Mouse (Mus musculus) layer of hippocampus, adult 2 months (tissue): Measurements from ENCODE around the gene Tmem204. TPM values are rescaled to one million over a fixed set of nuclear protein-coding genes. Genes with fewer than 3 reads are reported as not detected.

Experiments
- DNase-seq, 2 experiments: peaks; one replicate each; pipeline ENCODE4 v3.0.0; 2022; ENCODE audit warnings: low spot score in 2 of 2
- H3K27ac ChIP-seq: fragments of 200-600 bp; 2 replicates; pipeline ENCODE4 v1.8.1; 2022
- H3K4me3 ChIP-seq: fragments of 200-600 bp; 2 replicates; pipeline ENCODE4 v1.8.1; 2022; ENCODE audit warnings: mild to moderate bottlenecking
- CTCF ChIP-seq: fragments of 200-600 bp; conservative IDR thresholded peaks from 2 replicates; pipeline ENCODE4 v1.8.1; 2022; ENCODE audit warnings: antibody characterized with exemption, mild to moderate bottlenecking, moderate library complexity
- total RNA-seq, 2 experiments: library from RNA; stranded (reverse); gene quantifications; 2 replicates each; pipeline ENCODE4 v1.2.3; 2021

The Tmem204 gene
- total RNA-seq, 2 experiments from 2014 or later, result 8.2 to 8.8 TPM

- H3K4me3 ChIP-seq, result no peak overlapping the region
- DNase-seq, result no peak
- no peak for TF ChIP-seq CTCF
- H3K27ac ChIP-seq, result no peak overlapping the region
Measured at GRCm38 (mm10) chr17:25044879-25045278, 38.5 kb downstream of the Tmem204 start.

DNA sequence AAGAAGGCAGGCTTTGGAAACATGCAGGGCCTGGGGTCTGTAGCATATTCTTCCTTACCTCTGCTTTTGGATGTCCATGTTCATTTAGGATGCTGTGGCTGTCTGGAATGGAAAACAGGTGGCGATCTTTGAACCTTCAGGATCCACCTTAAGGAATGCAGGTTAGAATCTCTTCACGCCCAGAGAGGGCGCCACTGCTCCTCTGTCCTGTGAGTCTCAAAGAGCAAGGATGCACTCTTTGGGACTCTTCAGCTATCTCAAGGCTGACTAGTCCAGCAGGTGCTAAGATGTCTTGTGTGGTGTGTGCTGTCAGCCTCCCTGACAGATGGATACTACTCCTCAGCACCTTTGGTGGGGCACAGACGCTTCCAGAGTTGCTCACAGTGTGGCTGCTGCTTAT lies 47.2 kb downstream of the Tmem204 start:
- Histone ChIP-seq H3K27ac (no peak overlapping the region), H3K4me3 (no peak overlapping the region)
- DNase-seq, result no peak
- TF ChIP-seq CTCF, result peak; percentile 73

DNA sequence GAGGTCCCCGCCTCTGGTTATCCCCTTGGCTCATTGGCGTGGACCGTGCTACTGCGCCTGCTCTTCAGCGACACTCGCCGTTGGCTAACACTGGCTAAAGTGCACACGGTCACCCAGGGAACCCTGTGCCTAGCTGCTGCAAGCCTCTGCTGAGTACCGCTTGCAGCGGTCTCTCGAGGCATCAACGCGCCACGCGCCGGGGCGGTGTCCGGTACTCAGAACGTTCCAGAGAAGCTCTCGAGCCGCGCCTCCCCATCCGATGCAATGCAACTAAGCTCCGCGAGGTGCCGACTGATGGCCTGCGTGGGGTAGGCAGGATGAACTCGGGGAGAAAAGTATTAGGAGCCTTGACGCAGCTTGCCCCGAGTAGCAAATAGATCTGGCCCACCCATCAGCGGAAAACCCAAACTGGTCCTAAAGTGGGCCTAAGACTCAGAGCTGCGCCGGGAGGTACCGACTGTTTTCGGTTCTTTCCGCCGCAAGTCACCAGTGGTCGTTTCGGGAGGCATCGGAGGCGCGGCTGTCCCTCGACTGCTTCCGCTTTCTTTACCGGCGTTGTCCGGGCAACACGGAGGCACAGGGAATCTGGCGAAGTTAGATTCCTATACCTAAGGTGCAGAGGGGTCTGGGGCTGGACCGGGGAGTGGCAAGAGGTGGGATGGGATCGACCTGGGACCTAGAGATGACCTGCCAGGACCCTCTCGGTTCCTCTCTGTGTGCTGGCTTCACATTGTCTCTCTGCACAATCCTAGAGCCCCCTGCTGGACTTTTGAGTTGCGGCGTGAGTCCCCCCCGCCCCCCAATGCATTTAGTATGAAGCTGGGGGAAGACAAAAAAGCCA lies 66.9 kb downstream of the Tmem204 start:
- Histone ChIP-seq H3K27ac (peak overlapping the region; percentile 84), H3K4me3 (peak overlapping the region; percentile 82)
- TF ChIP-seq CTCF, result peak; percentile 55
- peak; percentile 68 to 75 for DNase-seq

DNA sequence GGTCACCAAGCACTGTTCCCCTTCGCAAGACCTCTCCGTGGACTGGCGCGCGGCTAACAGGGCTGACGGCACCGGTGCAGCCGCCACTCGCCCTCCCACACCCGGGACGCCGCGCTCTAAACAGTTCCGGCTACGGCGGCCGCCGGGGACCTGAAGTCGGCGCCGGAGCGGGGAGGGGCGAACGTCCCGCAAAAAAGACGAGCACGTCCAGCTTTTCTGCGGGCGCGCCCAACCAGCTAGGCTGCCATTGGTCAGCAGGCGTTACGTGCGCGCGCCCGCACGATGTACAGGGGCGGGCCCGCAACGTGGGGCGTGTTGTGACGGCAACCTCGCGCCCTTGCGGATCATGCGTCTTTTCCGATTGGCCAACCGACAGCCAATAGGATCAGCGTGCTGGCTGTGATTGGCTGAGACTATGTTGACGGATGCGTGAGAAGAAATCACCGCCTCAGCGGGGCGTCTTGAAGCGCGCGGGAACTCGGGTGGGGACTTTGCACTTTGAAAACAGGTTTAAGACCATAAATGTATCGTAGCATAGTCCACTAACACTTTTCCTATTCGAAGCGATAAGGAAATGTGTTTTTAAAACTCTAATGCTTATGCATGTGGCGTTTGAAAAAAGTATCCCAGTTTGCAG lies 67.6 kb downstream of the Tmem204 start, which contains the start of the genes Cramp1l and Ift140:
Gene Cramp1l (minus strand): TSS at position 134 of the 637 bp plus-strand sequence.
Gene Ift140 (plus strand): TSS at position 431 of the 637 bp plus-strand sequence.
- peak; percentile 97 to 99 for DNase-seq
- Histone ChIP-seq H3K4me3 (peak within 1 kb of the TSS; percentile 98), H3K27ac (peak within 1 kb of the TSS; percentile 87)
- TF ChIP-seq CTCF, result no peak

DNA sequence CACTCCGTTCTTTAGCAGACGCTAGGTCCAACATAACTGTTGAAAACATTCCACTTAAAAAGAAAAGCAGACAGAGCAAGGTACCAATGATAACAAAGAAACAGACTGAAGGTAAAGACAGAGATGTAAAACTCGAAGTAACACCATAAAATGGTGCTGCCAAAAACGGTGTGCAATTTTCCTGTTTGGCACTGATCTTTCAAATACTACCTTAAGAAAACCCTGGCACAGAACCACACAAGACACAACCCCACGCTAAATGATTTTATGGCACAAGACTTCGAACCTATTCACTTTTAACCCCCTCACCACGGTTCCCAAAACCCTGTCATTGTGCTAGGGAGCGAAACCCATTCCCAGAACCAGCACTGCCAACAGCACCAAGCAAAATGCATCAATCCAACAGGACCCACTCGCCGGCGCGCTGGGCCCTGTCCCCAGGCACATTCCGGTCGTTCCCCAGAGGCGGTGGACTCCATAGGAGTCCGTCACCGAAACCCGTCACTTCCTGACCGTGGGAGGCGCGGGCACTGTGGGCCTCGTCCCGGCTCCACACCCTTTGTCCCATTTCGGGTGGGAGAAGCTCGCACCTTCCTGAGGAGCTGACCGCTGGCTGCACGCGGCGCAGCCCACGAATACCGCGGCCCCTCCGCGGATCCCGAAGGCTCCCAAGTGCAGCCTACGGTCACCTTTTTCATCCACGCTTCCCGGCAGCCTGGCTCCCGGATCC lies 68.4 kb downstream of the Tmem204 start:
- Histone ChIP-seq H3K27ac (peak overlapping the region; percentile 87), H3K4me3 (peak overlapping the region; percentile 98)
- peak; percentile 24 to 34 for DNase-seq
- no peak for TF ChIP-seq CTCF

DNA sequence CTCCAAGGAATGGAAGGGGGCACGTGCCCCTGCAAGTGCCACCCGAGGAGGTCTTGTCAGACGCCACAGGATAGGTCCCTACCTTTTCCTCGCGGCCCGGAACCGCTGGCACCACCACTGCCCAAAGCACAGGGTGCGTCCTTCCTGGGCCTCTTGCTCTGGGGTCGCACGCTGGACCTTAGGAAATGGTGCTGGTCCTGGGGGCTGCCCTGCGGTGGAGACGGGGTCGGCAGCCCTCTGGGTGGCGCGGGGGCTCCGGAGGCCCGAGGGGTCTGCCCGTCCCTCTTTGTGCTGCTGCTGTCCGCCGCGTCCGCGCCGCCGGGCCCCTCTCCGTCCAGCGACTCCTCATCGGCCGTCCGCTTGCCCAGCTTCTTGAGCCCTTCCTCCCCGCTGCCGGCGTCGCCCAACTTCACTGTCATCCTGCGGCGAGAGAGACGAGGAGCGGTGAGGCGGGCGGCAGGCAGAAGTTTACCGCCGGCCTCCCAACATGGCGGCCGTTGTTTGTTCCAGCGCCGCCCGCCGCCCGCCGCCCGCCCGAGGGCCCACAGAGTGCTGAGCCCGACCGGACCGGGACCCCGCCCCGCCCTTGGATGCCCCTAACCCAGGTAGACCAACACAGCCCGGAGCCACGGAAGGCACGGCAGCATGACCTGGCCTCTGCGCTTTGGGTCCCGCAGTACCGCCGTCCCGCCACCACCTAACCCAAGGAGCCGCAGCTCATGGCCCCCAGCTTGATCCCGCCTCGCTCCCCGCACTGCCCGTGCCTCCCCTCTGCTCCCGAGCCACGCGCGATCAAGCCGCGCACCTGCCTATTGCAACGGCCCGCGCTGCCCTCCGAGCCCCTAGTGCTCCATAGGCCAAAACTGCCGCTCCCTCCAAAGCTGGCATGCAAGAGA lies 69.5 kb downstream of the Tmem204 start:
- Histone ChIP-seq H3K4me3 (peak overlapping the region; percentile 98), H3K27ac (peak overlapping the region; percentile 87)
- no peak for DNase-seq
- no peak for TF ChIP-seq CTCF

Other genes starting within 250 kb of the Tmem204 start
- gene Hagh, start 243.4 kb downstream of the Tmem204 start, total RNA-seq, result 100 to 1,000 TPM; 135 to 137 TPM
- 10 to 100 TPM; 21.1 to 22.4 TPM for gene Fahd1, start 233.2 kb downstream of the Tmem204 start, total RNA-seq
- under 1 TPM in 1 of 2 experiments, not detected in 1; 0.34 TPM for gene Igfals, start 217.6 kb downstream of the Tmem204 start, total RNA-seq
- 10 to 100 TPM; 34.3 to 35.8 TPM for gene Nubp2, start 197.2 kb downstream of the Tmem204 start, total RNA-seq
- gene Spsb3, start 196.9 kb downstream of the Tmem204 start, total RNA-seq, result 10 to 100 TPM; 43.6 to 45.0 TPM
- 10 to 100 TPM; 66.9 to 72.7 TPM for gene Eme2, start 188.5 kb downstream of the Tmem204 start, total RNA-seq
- gene Mrps34, start 188.5 kb downstream of the Tmem204 start, total RNA-seq, result 10 to 100 TPM; 80.4 to 85.1 TPM
- 10 to 100 TPM; 60.1 to 63.7 TPM for gene Nme3, start 187.1 kb downstream of the Tmem204 start, total RNA-seq
- 100 to 1,000 TPM; 409 to 411 TPM for gene Mapk8ip3, start 146.6 kb downstream of the Tmem204 start, total RNA-seq
- 1 to 10 TPM; 4.4 to 6.1 TPM for gene Jpt2, start 122.9 kb downstream of the Tmem204 start, total RNA-seq
- gene Cramp1l, start 67.8 kb downstream of the Tmem204 start, total RNA-seq, result 10 to 100 TPM; 25.2 to 30.7 TPM
- gene Ift140, start 67.5 kb downstream of the Tmem204 start, total RNA-seq, result 10 to 100 TPM; 23.5 to 25.0 TPM
- 10 to 100 TPM; 36.9 to 42.8 TPM for gene Telo2, start 32.4 kb upstream of the Tmem204 start, total RNA-seq
- gene Ptx4, start 37.2 kb upstream of the Tmem204 start, total RNA-seq, result 1 to 10 TPM; 2.6 to 2.8 TPM
- gene Clcn7, start 49.8 kb upstream of the Tmem204 start, total RNA-seq, result 10 to 100 TPM; 53.5 to 55.7 TPM
- gene Ccdc154, start 78.9 kb upstream of the Tmem204 start, total RNA-seq, result under 1 TPM in 1 of 2 experiments, not detected in 1; 0.28 TPM
- gene Gm38655, start 91.9 kb upstream of the Tmem204 start, total RNA-seq, result not detected
- 10 to 100 TPM; 20.4 to 22.0 TPM for gene BC003965, start 101.0 kb upstream of the Tmem204 start, total RNA-seq
- 10 to 100 TPM; 36.4 to 40.6 TPM for gene Unkl, start 104.8 kb upstream of the Tmem204 start, total RNA-seq
- gene Gnptg, start 156.5 kb upstream of the Tmem204 start, total RNA-seq, result 10 to 100 TPM; 73.7 to 77.4 TPM
- gene Tsr3, start 156.6 kb upstream of the Tmem204 start, total RNA-seq, result 10 to 100 TPM; 25.0 to 26.2 TPM
- 10 to 100 TPM in 1 of 2 experiments, 1 to 10 TPM in 1; 9.9 to 10.5 TPM for gene Baiap3, start 172.8 kb upstream of the Tmem204 start, total RNA-seq
- gene Ube2i, start 191.0 kb upstream of the Tmem204 start, total RNA-seq, result 100 to 1,000 TPM; 229 to 239 TPM
- not detected for gene Prss34, start 214.8 kb upstream of the Tmem204 start, total RNA-seq
- not detected for gene Prss28, start 225.1 kb upstream of the Tmem204 start, total RNA-seq
- gene Prss29, start 235.1 kb upstream of the Tmem204 start, total RNA-seq, result not detected